Mouse (Mus musculus) heart, embryonic 12.5 days (tissue): ENCODE measurements at regions not wholly inside any gene's neighbourhood (a gene's known extent, or its start where the extent isn't known, plus 50 kb on each side); places are given as distances from the start of the nearest gene placed in this dataset.
"Not testable (repeated sequence)": the region's sequence is repeated elsewhere in the genome, so short reads cannot be mapped to it uniquely, and the experiment has no call there.

Experiments
- ATAC-seq: fragments of 200-750 bp; cut with Nextera tagmentation; 2 replicates; pipeline ENCODE4 v1.8.0; 2017; ENCODE audit warnings: moderate TSS enrichment, moderate library complexity; ENCODE audit not compliant: insufficient number of reproducible peaks, low FRiP score
- H3K27ac ChIP-seq: fragments of 300-500 bp; sonication (generic); 2 replicates; pipeline ENCODE4 v1.5.1; 2016; ENCODE audit warnings: mild to moderate bottlenecking, moderate library complexity; ENCODE audit not compliant: poor library complexity, severe bottlenecking
- H3K27me3 ChIP-seq: fragments of 300-500 bp; sonication (generic); replicated peaks from 2 replicates; pipeline ENCODE4 v1.6.1; 2016; ENCODE audit warnings: mild to moderate bottlenecking, moderate library complexity
- H3K36me3 ChIP-seq: fragments of 300-500 bp; sonication (generic); 2 replicates; pipeline ENCODE4 v1.6.1; 2016; ENCODE audit warnings: mild to moderate bottlenecking, moderate library complexity
- H3K4me1 ChIP-seq: fragments of 300-500 bp; sonication (generic); replicated peaks from 2 replicates; pipeline ENCODE4 v1.6.1; 2016; ENCODE audit warnings: mild to moderate bottlenecking
- H3K4me2 ChIP-seq: fragments of 300-500 bp; sonication (generic); 2 replicates; pipeline ENCODE4 v1.6.1; 2016; ENCODE audit warnings: mild to moderate bottlenecking, moderate library complexity
- H3K4me3 ChIP-seq: fragments of 300-500 bp; sonication (generic); 2 replicates; pipeline ENCODE4 v1.5.1; 2016; ENCODE audit warnings: mild to moderate bottlenecking
- H3K9ac ChIP-seq: fragments of 300-500 bp; sonication (generic); 2 replicates; pipeline ENCODE4 v1.6.1; 2016; ENCODE audit warnings: mild to moderate bottlenecking, moderate library complexity
- H3K9me3 ChIP-seq: fragments of 300-500 bp; sonication (generic); replicated peaks from 2 replicates; pipeline ENCODE4 v1.6.1; 2016; ENCODE audit warnings: mild to moderate bottlenecking, moderate library complexity
- WGBS: fragments of 180-500 bp; shearing (Covaris S2); methylation state at CpG from one replicate; pipeline ENCODE4 v1.1.7; 2016; 5-methylcytosine and 5-hydroxymethylcytosine counted together

DNA sequence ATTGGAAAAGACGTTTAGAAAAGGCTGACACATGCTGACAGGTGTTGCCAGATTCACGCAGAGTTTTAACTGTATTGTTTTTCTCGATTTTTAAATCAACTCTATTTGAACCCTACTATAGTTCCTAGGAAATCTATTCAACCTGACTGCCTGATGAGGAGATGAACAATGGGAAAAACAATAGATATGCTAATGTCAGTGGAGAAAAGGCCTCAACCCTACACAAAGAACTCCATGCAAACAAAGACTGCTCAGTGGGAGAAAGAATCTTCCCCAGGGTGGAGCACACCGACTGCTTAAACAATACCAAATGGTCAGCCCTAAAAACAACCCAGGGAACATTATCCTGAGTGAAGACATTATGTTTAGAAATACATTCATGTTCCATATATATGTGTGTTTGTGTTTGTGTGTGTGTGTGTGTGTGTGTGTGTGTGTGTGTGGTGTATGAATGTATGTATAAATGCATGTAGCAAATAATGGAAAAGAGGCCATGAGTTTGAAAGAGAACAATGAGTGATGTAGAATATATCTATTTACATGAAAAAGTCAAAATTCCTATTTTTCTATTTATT lies 204.1 kb upstream of the Zfp804a start:
- Histone ChIP-seq H3K4me3 (no peak overlapping the region), H3K27ac (no peak overlapping the region), H3K4me2 (no peak overlapping the region), H3K9ac (no peak overlapping the region), H3K9me3 (no peaks in the 10 kb centered on the region), H3K36me3 (no peaks in the 10 kb centered on the region), H3K4me1 (no peaks in the 10 kb centered on the region), H3K27me3 (no peaks in the 10 kb centered on the region)
- 34% methylated on average over 4 of the region's 4 CpGs for WGBS
- ATAC-seq: no peak

DNA sequence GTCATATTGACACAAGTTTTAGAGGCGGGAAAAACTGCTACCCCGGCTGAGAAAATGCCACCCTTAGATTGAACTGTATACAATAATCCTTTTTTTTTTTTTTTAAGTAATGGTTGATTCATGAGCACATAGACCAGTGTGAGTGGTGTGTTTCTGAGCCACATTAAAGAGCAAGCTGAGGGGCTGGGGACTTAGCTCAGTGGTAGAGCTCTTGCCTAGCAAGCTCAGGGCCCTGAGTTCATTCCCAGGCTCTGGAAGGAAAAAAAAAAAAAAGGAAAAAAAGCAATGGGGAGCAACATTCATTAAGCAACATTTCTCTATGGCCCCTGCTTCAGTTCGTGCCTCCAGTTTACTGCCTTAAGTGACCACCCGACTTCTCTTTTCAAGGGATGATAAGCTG lies 203.1 kb upstream of the Zfp804a start:
- no peaks in the 10 kb centered on the region for H3K9me3 ChIP-seq
- H3K27ac ChIP-seq: no peak overlapping the region
- 75% methylated on average over 4 of the region's 4 CpGs for WGBS
- H3K36me3 ChIP-seq: no peaks in the 10 kb centered on the region
- no peak overlapping the region for H3K4me2 ChIP-seq
- H3K4me3 ChIP-seq: no peak overlapping the region
- no peak for ATAC-seq
- H3K9ac ChIP-seq: no peak overlapping the region
- no peaks in the 10 kb centered on the region for H3K4me1 ChIP-seq
- H3K27me3 ChIP-seq: no peaks in the 10 kb centered on the region

DNA sequence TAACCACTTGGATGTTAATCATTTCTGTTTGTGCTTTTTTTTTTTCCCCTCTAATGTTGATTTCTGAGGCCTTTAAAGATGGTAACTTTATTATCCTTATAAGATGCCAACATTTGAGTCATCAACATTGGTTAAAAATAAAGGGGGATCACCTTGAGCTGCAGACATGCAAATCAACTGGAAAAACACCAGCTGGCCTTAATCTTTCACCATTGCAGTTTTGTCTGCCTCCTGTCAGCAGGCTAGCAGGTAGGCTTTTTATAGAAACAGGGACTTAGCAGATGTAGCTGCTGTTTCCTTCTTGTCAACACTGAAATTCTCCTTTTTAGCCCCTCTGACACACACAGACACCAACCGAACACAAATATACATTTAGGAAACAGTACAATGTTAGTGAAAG lies 167.6 kb upstream of the Zfp804a start:
- Histone ChIP-seq H3K9ac (no peak overlapping the region), H3K4me1 (no peaks in the 10 kb centered on the region), H3K27me3 (no peaks in the 10 kb centered on the region), H3K27ac (no peak overlapping the region), H3K36me3 (no peaks in the 10 kb centered on the region), H3K9me3 (no peaks in the 10 kb centered on the region), H3K4me2 (no peak overlapping the region), H3K4me3 (no peak overlapping the region)
- no peak for ATAC-seq
- WGBS: 8% methylated on average over 1 of the region's 1 CpGs

GRCm38 (mm10) chr2:81892570-81892969 lies 160.5 kb upstream of the Zfp804a start:
- H3K9ac ChIP-seq, H3K27me3 ChIP-seq, H3K9me3 ChIP-seq, H3K36me3 ChIP-seq, H3K4me1 ChIP-seq, H3K4me2 ChIP-seq, H3K4me3 ChIP-seq: not testable (repeated sequence)
- peak overlapping the region; percentile 75; the same call in 1 of the 2 replicates for H3K27ac ChIP-seq
- WGBS: 3% methylated on average over 7 of the region's 7 CpGs
- ATAC-seq: peak; percentile 67; the same call in 1 of the 2 replicates

- Histone ChIP-seq H3K4me2 (no peak overlapping the region), H3K9me3 (no peaks in the 10 kb centered on the region), H3K27ac (no peak overlapping the region), H3K4me1 (no peaks in the 10 kb centered on the region), H3K27me3 (no peaks in the 10 kb centered on the region), H3K4me3 (no peak overlapping the region), H3K36me3 (no peaks in the 10 kb centered on the region), H3K9ac (no peak overlapping the region)
- no peak for ATAC-seq
- 95% methylated on average over 3 of the region's 3 CpGs for WGBS
Measured at GRCm38 (mm10) chr2:81939360-81939759, 113.7 kb upstream of the Zfp804a start.
